Mouse (Mus musculus): ENCODE data around the gene Mcm9.

DNA sequence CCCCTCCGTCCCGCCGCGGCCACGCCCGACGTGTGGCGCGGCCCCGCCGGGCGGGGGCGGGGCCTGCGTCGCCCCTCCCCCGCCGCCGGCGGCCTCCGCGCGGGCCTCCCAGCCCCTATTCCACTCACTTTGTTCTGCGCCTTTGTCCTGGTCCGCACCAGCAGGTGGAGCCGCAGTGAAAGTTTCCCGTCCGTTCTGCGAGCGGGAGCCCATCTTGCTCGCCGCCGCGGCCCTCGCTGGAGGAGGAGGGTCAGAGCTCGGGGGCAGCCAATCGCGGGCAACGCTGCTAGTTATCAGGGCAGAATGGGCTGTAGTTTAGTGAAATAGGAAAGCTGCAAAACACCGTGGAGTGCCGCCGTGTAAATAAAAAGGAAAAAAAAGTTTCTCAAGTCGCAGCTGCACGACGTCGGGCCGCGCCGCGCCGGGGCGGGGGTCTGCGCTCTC, 33.5 kb downstream of the Mcm9 start, which contains the start of gene Asf1a:
- TF ChIP-seq CTCF (IDR thresholded peaks at IDR 0.05; ENCODE audit: extremely low read depth, insufficient read length, insufficient replicate concordance, low read depth, low read length) (peak; percentile 56; the same call in 1 of the 2 replicates), POLR2A (IDR thresholded peaks at IDR 0.05; ENCODE audit: low read depth, low read length) (peak; percentile 56)

All from small intestine, adult 2 months (tissue).